Mouse (Mus musculus) thymus, adult 2 months (tissue): ENCODE measurements at regions not wholly inside any gene's neighbourhood (a gene's known extent, or its start where the extent isn't known, plus 50 kb on each side); places are given as distances from the start of the nearest gene placed in this dataset.
"Not testable (repeated sequence)": the region's sequence is repeated elsewhere in the genome, so short reads cannot be mapped to it uniquely, and the experiment has no call there.

Experiments used
- CTCF ChIP-seq: fragments of 200-500 bp; IDR thresholded peaks from 2 replicates; pipeline ENCODE4 v1.5.1; 2012; ENCODE audit warnings: mild to moderate bottlenecking, control low read depth, low read length, moderate library complexity, borderline replicate concordance; ENCODE audit not compliant: control insufficient read depth, poor library complexity, insufficient read depth; ENCODE audit errors: extremely low read depth
- POLR2A ChIP-seq: fragments of 200-500 bp; IDR thresholded peaks from 2 replicates; pipeline ENCODE4 v1.6.1; 2012; ENCODE audit warnings: mild to moderate bottlenecking, low read length, control low read depth, moderate library complexity; ENCODE audit not compliant: control insufficient read depth, poor library complexity, insufficient read depth; ENCODE audit errors: extremely low read depth

DNA sequence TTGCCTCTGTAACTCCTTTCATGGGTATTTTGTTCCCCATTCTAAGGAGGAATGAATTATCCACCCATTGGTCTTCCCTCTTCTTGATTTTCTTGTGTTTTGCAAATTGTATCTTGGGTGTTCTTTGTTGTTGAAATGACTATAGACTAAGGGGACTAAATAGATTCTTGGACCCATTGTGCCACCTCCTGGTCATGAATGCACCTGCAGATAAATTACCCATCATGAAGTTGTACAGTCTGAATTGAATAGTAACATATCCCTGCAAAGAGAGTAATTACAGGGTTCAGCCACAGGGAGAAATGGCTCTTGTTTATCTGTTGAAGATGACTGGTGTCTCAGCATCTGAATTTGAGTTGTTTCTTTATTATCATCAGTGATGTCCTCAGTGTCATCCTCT is 383.4 kb upstream of the Zfp386 start:
- not testable (repeated sequence) for TF ChIP-seq POLR2A, CTCF
